Mouse (Mus musculus): ENCODE measurements around the gene Serpinh1. TPM values are rescaled to one million over a fixed set of nuclear protein-coding genes. Genes with fewer than 3 reads are reported as not detected.
A peak's percentile ranks its signal among the peaks of the same experiment; 100 is the strongest.

Gene Serpinh1
- polyA plus RNA-seq (2014; fragmentation: Nextera tagmentation; extraction: Ambion mirVana) = 224 and 232 TPM in 2 replicates

- Histone ChIP-seq H3K27ac (ENCODE audit: low read depth, low read length) (peak within 1 kb of the TSS; percentile 83), H3K9me3 (ENCODE audit: control insufficient read depth, low read length) (no peaks in the 10 kb centered on the region), H3K36me3 (ENCODE audit: control insufficient read depth, insufficient read depth, low read length) (peaks cover 9% of the 10 kb centered on the region), H3K9ac (ENCODE audit: low read depth, low read length) (peak within 1 kb of the TSS; percentile 64), H3K27me3 (replicated peaks; ENCODE audit: control insufficient read depth, insufficient read depth, low read length) (peaks cover 15% of the 10 kb centered on the region), H3K4me3 (ENCODE audit: low read depth, low read length) (peak within 1 kb of the TSS; percentile 57), H3K4me2 (peak within 1 kb of the TSS; percentile 57), H3K4me1 (replicated peaks; ENCODE audit: control insufficient read depth, insufficient read depth, low read length) (peaks cover 21% of the 10 kb centered on the region)
- DNase-seq (ENCODE audit: low spot score) = peak; percentile 78
- WGBS = 2% methylated on average over 35 of the region's 35 CpGs
- peak; percentile 68 for ATAC-seq (replicated peaks; ENCODE audit: low FRiP score)
Observed at GRCm38 (mm10) chr7:99352526-99353400, at the start of gene Serpinh1. Gene Serpinh1, minus strand, starts transcription at chr7:99353239.

DNA sequence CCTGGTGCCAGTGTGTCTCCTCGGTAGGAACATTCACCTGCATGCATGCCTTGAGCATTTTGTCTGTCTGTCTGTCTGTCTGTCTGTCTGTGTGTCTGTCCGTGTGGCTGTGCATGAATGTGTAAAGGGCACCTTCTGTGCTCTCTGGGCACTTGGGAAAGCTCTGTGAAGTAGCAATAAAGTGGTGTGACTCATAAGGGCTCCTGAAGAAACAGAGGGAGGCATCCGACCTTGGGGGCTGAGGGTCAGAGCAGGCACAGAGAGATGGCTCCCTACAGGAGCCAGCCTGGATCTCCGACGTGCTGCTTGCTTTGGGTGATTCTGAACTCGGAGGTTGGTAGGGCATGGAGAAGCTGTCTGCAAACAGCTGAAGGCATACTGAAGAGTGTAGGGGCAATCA is 49.4 kb upstream of the Serpinh1 start:
- Histone ChIP-seq H3K27ac (ENCODE audit: low read depth, low read length) (no peak overlapping the region), H3K4me3 (ENCODE audit: low read depth, low read length) (no peak overlapping the region), H3K36me3 (ENCODE audit: control insufficient read depth, insufficient read depth, low read length) (no peaks in the 10 kb centered on the region), H3K9ac (ENCODE audit: low read depth, low read length) (no peak overlapping the region), H3K9me3 (ENCODE audit: control insufficient read depth, low read length) (no peaks in the 10 kb centered on the region), H3K4me2 (no peak overlapping the region), H3K4me1 (replicated peaks; ENCODE audit: control insufficient read depth, insufficient read depth, low read length) (peaks cover 6% of the 10 kb centered on the region; the same call in 1 of the 2 replicates), H3K27me3 (replicated peaks; ENCODE audit: control insufficient read depth, insufficient read depth, low read length) (no peaks in the 10 kb centered on the region)
- WGBS = 72% methylated on average over 6 of the region's 6 CpGs
- no peak for ATAC-seq (replicated peaks; ENCODE audit: low FRiP score)
- no peak for DNase-seq (ENCODE audit: low spot score)

DNA sequence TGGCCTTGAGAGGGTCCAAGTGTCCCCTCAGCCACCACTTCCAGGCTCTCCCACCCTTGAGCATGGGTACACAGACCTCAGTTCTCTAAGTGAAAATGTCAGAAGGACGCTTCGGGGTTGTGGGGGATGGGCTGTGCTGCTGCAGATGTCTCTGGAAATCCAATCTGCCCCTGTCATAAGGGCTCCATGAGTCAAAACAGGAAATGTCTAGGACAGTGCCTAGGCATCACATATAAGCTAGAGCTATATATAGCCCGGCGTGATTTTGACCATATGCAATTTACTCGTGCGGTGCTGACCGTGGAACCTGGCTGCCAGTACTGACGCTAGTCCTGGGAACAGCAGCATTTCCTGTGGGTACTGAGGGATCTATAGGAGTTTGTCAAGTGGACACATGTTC is 48.3 kb upstream of the Serpinh1 start:
- H3K4me1 ChIP-seq (replicated peaks; ENCODE audit: control insufficient read depth, insufficient read depth, low read length) = peaks cover 7% of the 10 kb centered on the region; the same call in 1 of the 2 replicates
- no peak overlapping the region for H3K4me2 ChIP-seq
- no peak overlapping the region for H3K27ac ChIP-seq (ENCODE audit: low read depth, low read length)
- H3K9ac ChIP-seq (ENCODE audit: low read depth, low read length) = no peak overlapping the region
- H3K27me3 ChIP-seq (replicated peaks; ENCODE audit: control insufficient read depth, insufficient read depth, low read length) = no peaks in the 10 kb centered on the region
- 0 out of 2 replicates have a peak, but pooled peaks have one; percentile 36 for ATAC-seq (replicated peaks; ENCODE audit: low FRiP score)
- H3K9me3 ChIP-seq (ENCODE audit: control insufficient read depth, low read length) = no peaks in the 10 kb centered on the region
- H3K4me3 ChIP-seq (ENCODE audit: low read depth, low read length) = no peak overlapping the region
- DNase-seq (ENCODE audit: low spot score) = no peak
- 52% methylated on average over 8 of the region's 8 CpGs for WGBS
- no peaks in the 10 kb centered on the region for H3K36me3 ChIP-seq (ENCODE audit: control insufficient read depth, insufficient read depth, low read length)

DNA sequence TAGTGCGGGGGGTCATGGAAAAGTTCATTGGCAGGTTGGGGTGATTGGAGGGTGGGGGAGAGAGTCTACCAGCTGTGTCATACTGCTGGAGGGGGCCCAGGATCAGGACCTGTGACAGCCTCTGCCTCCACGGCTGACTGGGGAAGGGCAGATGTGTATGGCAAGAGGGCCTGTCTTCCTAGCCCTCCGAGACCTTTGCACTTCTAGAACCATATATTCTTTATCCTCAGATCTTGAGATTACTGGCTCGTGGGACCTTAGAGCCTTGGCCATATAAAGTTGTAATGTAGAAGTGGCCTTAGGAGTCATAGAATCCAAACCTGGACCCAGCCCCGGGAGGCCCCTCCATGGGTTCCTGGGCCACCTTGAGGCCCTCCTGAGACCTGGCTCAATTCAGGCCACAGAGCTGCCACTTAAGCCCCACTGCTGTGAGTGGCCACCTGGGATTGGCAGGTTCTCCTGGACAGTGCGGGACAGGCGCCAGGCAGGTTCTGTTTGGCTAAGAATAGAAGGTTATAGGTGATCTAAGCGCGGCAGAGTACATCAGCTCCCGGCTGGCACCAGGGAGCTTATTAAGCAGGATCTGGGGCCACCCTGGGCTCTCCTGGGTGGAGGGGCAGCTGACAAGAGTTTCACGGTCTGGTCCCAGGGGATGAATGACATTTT is 44.1 kb upstream of the Serpinh1 start:
- no peak overlapping the region for H3K27ac ChIP-seq (ENCODE audit: low read depth, low read length)
- H3K4me2 ChIP-seq = no peak overlapping the region
- DNase-seq (ENCODE audit: low spot score) = no peak
- H3K4me1 ChIP-seq (replicated peaks; ENCODE audit: control insufficient read depth, insufficient read depth, low read length) = peaks cover 6% of the 10 kb centered on the region; the same call in 1 of the 2 replicates
- H3K27me3 ChIP-seq (replicated peaks; ENCODE audit: control insufficient read depth, insufficient read depth, low read length) = no peaks in the 10 kb centered on the region
- no peaks in the 10 kb centered on the region for H3K9me3 ChIP-seq (ENCODE audit: control insufficient read depth, low read length)
- H3K36me3 ChIP-seq (ENCODE audit: control insufficient read depth, insufficient read depth, low read length) = no peaks in the 10 kb centered on the region
- no peak overlapping the region for H3K9ac ChIP-seq (ENCODE audit: low read depth, low read length)
- H3K4me3 ChIP-seq (ENCODE audit: low read depth, low read length) = no peak overlapping the region
- 77% methylated on average over 11 of the region's 11 CpGs for WGBS
- no peak for ATAC-seq (replicated peaks; ENCODE audit: low FRiP score)

GRCm38 (mm10) chr7:99395908-99396616 is 43.0 kb upstream of the Serpinh1 start:
- Histone ChIP-seq H3K9ac (ENCODE audit: low read depth, low read length) (no peak overlapping the region), H3K27me3 (replicated peaks; ENCODE audit: control insufficient read depth, insufficient read depth, low read length) (no peaks in the 10 kb centered on the region), H3K36me3 (ENCODE audit: control insufficient read depth, insufficient read depth, low read length) (no peaks in the 10 kb centered on the region), H3K27ac (ENCODE audit: low read depth, low read length) (no peak overlapping the region), H3K4me1 (replicated peaks; ENCODE audit: control insufficient read depth, insufficient read depth, low read length) (0 out of 2 replicates have a peak, but pooled peaks cover 2% of the 10 kb centered on the region), H3K9me3 (ENCODE audit: control insufficient read depth, low read length) (no peaks in the 10 kb centered on the region), H3K4me2 (no peak overlapping the region), H3K4me3 (ENCODE audit: low read depth, low read length) (no peak overlapping the region)
- DNase-seq (ENCODE audit: low spot score) = no peak
- WGBS = 76% methylated on average over 11 of the region's 11 CpGs
- ATAC-seq (replicated peaks; ENCODE audit: low FRiP score) = no peak

DNA sequence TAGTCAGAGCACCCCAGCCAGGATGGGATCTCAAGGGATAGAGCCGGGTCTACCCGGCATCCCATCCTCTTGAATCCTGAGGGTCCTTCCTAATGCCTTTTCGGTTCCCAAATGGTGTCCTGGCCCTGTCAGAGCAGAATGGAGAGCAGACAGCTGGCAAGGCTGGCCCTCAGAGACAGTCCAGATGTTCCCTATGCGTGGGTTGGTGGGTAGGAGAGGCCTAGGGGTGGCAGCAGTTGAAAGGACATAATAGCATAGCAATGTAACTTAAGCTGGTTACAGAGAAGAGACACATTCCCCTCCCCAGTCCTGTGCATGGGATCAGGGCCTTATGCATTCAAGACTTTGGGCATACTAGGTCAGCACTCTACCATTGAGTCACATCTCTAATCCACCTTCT is 42.3 kb upstream of the Serpinh1 start:
- H3K4me3 ChIP-seq (ENCODE audit: low read depth, low read length) = no peak overlapping the region
- H3K9me3 ChIP-seq (ENCODE audit: control insufficient read depth, low read length) = no peaks in the 10 kb centered on the region
- no peak overlapping the region for H3K4me2 ChIP-seq
- no peak for DNase-seq (ENCODE audit: low spot score)
- H3K9ac ChIP-seq (ENCODE audit: low read depth, low read length) = no peak overlapping the region
- H3K4me1 ChIP-seq (replicated peaks; ENCODE audit: control insufficient read depth, insufficient read depth, low read length) = 0 out of 2 replicates have a peak, but pooled peaks cover 2% of the 10 kb centered on the region
- H3K27ac ChIP-seq (ENCODE audit: low read depth, low read length) = no peak overlapping the region
- 81% methylated on average over 4 of the region's 4 CpGs for WGBS
- H3K36me3 ChIP-seq (ENCODE audit: control insufficient read depth, insufficient read depth, low read length) = no peaks in the 10 kb centered on the region
- no peaks in the 10 kb centered on the region for H3K27me3 ChIP-seq (replicated peaks; ENCODE audit: control insufficient read depth, insufficient read depth, low read length)
- ATAC-seq (replicated peaks; ENCODE audit: low FRiP score) = no peak

GRCm38 (mm10) chr7:99393711-99394325 is 40.8 kb upstream of the Serpinh1 start:
- no peak overlapping the region for H3K9ac ChIP-seq (ENCODE audit: low read depth, low read length)
- H3K36me3 ChIP-seq (ENCODE audit: control insufficient read depth, insufficient read depth, low read length) = no peaks in the 10 kb centered on the region
- H3K9me3 ChIP-seq (ENCODE audit: control insufficient read depth, low read length) = no peaks in the 10 kb centered on the region
- H3K4me2 ChIP-seq = no peak overlapping the region
- H3K4me1 ChIP-seq (replicated peaks; ENCODE audit: control insufficient read depth, insufficient read depth, low read length) = 0 out of 2 replicates have a peak, but pooled peaks cover 2% of the 10 kb centered on the region
- H3K4me3 ChIP-seq (ENCODE audit: low read depth, low read length) = no peak overlapping the region
- ATAC-seq (replicated peaks; ENCODE audit: low FRiP score) (no peak), DNase-seq (ENCODE audit: low spot score) (no peak)
- H3K27ac ChIP-seq (ENCODE audit: low read depth, low read length) = no peak overlapping the region
- no peaks in the 10 kb centered on the region for H3K27me3 ChIP-seq (replicated peaks; ENCODE audit: control insufficient read depth, insufficient read depth, low read length)
- WGBS = 83% methylated on average over 13 of the region's 13 CpGs

DNA sequence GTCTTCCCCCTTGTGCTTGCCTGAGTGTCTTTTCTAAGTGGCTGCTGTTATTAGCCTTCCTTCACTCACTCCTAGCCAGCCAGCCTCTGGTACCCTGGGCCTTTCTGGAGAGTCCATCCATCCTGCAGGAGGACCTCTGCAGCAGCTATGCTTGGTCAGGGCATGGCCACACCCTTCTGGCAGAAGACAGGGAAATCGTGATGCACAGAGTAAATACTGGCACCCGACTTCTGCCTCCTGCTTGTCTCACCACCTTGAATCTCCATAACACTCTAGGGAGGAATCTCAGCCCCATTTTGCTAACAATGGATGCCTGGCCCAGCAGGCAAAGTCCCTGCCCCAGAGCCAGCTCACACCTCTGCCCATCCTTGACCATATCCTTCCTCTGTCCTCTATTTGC is 39.7 kb upstream of the Serpinh1 start:
- no peak for ATAC-seq (replicated peaks; ENCODE audit: low FRiP score)
- Histone ChIP-seq H3K4me3 (ENCODE audit: low read depth, low read length) (no peak overlapping the region), H3K9me3 (ENCODE audit: control insufficient read depth, low read length) (no peaks in the 10 kb centered on the region), H3K27ac (ENCODE audit: low read depth, low read length) (no peak overlapping the region), H3K9ac (ENCODE audit: low read depth, low read length) (no peak overlapping the region), H3K27me3 (replicated peaks; ENCODE audit: control insufficient read depth, insufficient read depth, low read length) (no peaks in the 10 kb centered on the region), H3K4me1 (replicated peaks; ENCODE audit: control insufficient read depth, insufficient read depth, low read length) (0 out of 2 replicates have a peak, but pooled peaks cover 2% of the 10 kb centered on the region), H3K4me2 (no peak overlapping the region), H3K36me3 (ENCODE audit: control insufficient read depth, insufficient read depth, low read length) (no peaks in the 10 kb centered on the region)
- 62% methylated on average over 2 of the region's 2 CpGs for WGBS
- no peak for DNase-seq (ENCODE audit: low spot score)

All from liver, embryonic 11.5 days (tissue).